Mouse (Mus musculus): ENCODE measurements around the gene Akap13.

Gene Akap13

GRCm38 (mm10) chr7:75667531-75667930, 212.2 kb downstream of the Akap13 start:
- DNase-seq (ENCODE audit: low spot score), result no peak

GRCm38 (mm10) chr7:75668396-75668795, 213.1 kb downstream of the Akap13 start:
- no peak for DNase-seq (ENCODE audit: low spot score)

- no peak for DNase-seq (ENCODE audit: low spot score)
These were observed 214.1 kb downstream of the Akap13 start for GRCm38 (mm10) chr7:75669416-75669815.

- DNase-seq (ENCODE audit: low spot score), result no peak
These were observed 224.3 kb downstream of the Akap13 start for GRCm38 (mm10) chr7:75679631-75680030.

GRCm38 (mm10) chr7:75682901-75683300, 227.6 kb downstream of the Akap13 start:
- DNase-seq (ENCODE audit: low spot score), result no peak

- no peak for DNase-seq (ENCODE audit: low spot score)
These were observed 228.1 kb downstream of the Akap13 start for GRCm38 (mm10) chr7:75683410-75683809.

GRCm38 (mm10) chr7:75684976-75685375, 229.6 kb downstream of the Akap13 start:
- DNase-seq (ENCODE audit: low spot score), result no peak

- no peak for DNase-seq (ENCODE audit: low spot score)
These were observed 230.9 kb downstream of the Akap13 start for GRCm38 (mm10) chr7:75686046-75686826.

GRCm38 (mm10) chr7:75686827-75687164, 231.5 kb downstream of the Akap13 start:
- DNase-seq (ENCODE audit: low spot score), result no peak

- DNase-seq (ENCODE audit: low spot score), result no peak
These were observed 232.8 kb downstream of the Akap13 start for GRCm38 (mm10) chr7:75688144-75688543.

- DNase-seq (ENCODE audit: low spot score), result no peak
These were observed 239.4 kb downstream of the Akap13 start for GRCm38 (mm10) chr7:75694777-75695176.

- DNase-seq (ENCODE audit: low spot score), result no peak
These were observed 244.5 kb downstream of the Akap13 start for GRCm38 (mm10) chr7:75699836-75700235.

- DNase-seq (ENCODE audit: low spot score), result no peak
These were observed 245.5 kb downstream of the Akap13 start for GRCm38 (mm10) chr7:75700771-75701345.

GRCm38 (mm10) chr7:75701761-75702160, 246.4 kb downstream of the Akap13 start:
- DNase-seq (ENCODE audit: low spot score), result no peak

- no peak for DNase-seq (ENCODE audit: low spot score)
These were observed 247.0 kb downstream of the Akap13 start for GRCm38 (mm10) chr7:75702368-75702767.

- DNase-seq (ENCODE audit: low spot score), result no peak
These were observed 247.8 kb downstream of the Akap13 start for GRCm38 (mm10) chr7:75702966-75703645.

GRCm38 (mm10) chr7:75704862-75705261, 249.5 kb downstream of the Akap13 start:
- no peak for DNase-seq (ENCODE audit: low spot score)

GRCm38 (mm10) chr7:75709936-75710335, 254.6 kb downstream of the Akap13 start:
- DNase-seq (ENCODE audit: low spot score), result no peak

- no peak for DNase-seq (ENCODE audit: low spot score)
These were observed 255.6 kb downstream of the Akap13 start for GRCm38 (mm10) chr7:75710920-75711319.

- no peak for DNase-seq (ENCODE audit: low spot score)
These were observed 256.1 kb downstream of the Akap13 start for GRCm38 (mm10) chr7:75711436-75711835.

GRCm38 (mm10) chr7:75712808-75713207, 257.5 kb downstream of the Akap13 start:
- DNase-seq (ENCODE audit: low spot score), result no peak

- DNase-seq (ENCODE audit: low spot score), result no peak
These were observed 258.6 kb downstream of the Akap13 start for GRCm38 (mm10) chr7:75713959-75714358.

- DNase-seq (ENCODE audit: low spot score), result no peak
These were observed 259.7 kb downstream of the Akap13 start for GRCm38 (mm10) chr7:75715026-75715425.

Measured in testis, postnatal 14 days (tissue).